Mouse (Mus musculus): ENCODE measurements at regions not wholly inside any gene's neighbourhood (a gene's known extent, or its start where the extent isn't known, plus 50 kb on each side); places are given as distances from the start of the nearest gene placed in this dataset.
A peak's percentile ranks its signal among the peaks of the same experiment; 100 is the strongest.
"Not testable (repeated sequence)": the region's sequence is repeated elsewhere in the genome, so short reads cannot be mapped to it uniquely, and the experiment has no call there.

- no peak for ATAC-seq (ENCODE audit: low TSS enrichment)
Measured at GRCm38 (mm10) chr5:5956716-5957115, 207.6 kb upstream of the Steap1 start.

- peak; percentile 89 for ATAC-seq (ENCODE audit: low TSS enrichment)
Measured at GRCm38 (mm10) chr5:5955783-5956182, 206.7 kb upstream of the Steap1 start.

GRCm38 (mm10) chr5:5925796-5926195, 176.7 kb upstream of the Steap1 start:
- no peak for ATAC-seq (ENCODE audit: low TSS enrichment)

GRCm38 (mm10) chr5:5916427-5916826, 167.3 kb upstream of the Steap1 start:
- ATAC-seq (ENCODE audit: low TSS enrichment): no peak

- ATAC-seq (ENCODE audit: low TSS enrichment): no peak
Measured at GRCm38 (mm10) chr5:5889376-5889775, 140.2 kb upstream of the Steap1 start.

- ATAC-seq (ENCODE audit: low TSS enrichment): peak; percentile 92
Measured at GRCm38 (mm10) chr5:5873425-5873824, 124.3 kb upstream of the Steap1 start.

GRCm38 (mm10) chr5:5856146-5856724, 107.1 kb upstream of the Steap1 start:
- ATAC-seq (ENCODE audit: low TSS enrichment): no peak

GRCm38 (mm10) chr5:5845805-5846496, 96.8 kb upstream of the Steap1 start:
- peak; percentile 88 for ATAC-seq (ENCODE audit: low TSS enrichment)

- no peak for ATAC-seq (ENCODE audit: low TSS enrichment)
Measured at GRCm38 (mm10) chr5:5844312-5844711, 95.2 kb upstream of the Steap1 start.

GRCm38 (mm10) chr5:5838767-5839166, 89.6 kb upstream of the Steap1 start:
- ATAC-seq (ENCODE audit: low TSS enrichment): no peak

- not testable (repeated sequence) for ATAC-seq (ENCODE audit: low TSS enrichment)
Measured at GRCm38 (mm10) chr5:5822666-5823065, 73.5 kb upstream of the Steap1 start.
